Mouse (Mus musculus) left cerebral cortex, adult 18-20 months (tissue): Measurements from ENCODE around the gene Zfp786. TPM values are rescaled to one million over a fixed set of nuclear protein-coding genes. Genes with fewer than 3 reads are reported as not detected.
"Not testable (repeated sequence)": the region's sequence is repeated elsewhere in the genome, so short reads cannot be mapped to it uniquely, and the experiment has no call there.

Experiments used
- DNase-seq, 2 experiments: peaks; one replicate each; pipeline ENCODE4 v3.0.0; 2021 to 2022; ENCODE audit warnings: low spot score in 2 of 2, mixed read lengths in 1 of 2
- microRNA-seq, 2 experiments: library from miRNA; unstranded; fragments of <30 nt; microRNA quantifications; one replicate each; pipeline ENCODE4 v1.2.0; 2021
- total RNA-seq, 2 experiments: library from RNA; stranded (reverse); gene quantifications; 2 replicates each; pipeline ENCODE4 v1.2.3; 2021

Gene Zfp786
- total RNA-seq, 2 experiments from 2014 or later = 5.2 to 6.2 TPM

DNA sequence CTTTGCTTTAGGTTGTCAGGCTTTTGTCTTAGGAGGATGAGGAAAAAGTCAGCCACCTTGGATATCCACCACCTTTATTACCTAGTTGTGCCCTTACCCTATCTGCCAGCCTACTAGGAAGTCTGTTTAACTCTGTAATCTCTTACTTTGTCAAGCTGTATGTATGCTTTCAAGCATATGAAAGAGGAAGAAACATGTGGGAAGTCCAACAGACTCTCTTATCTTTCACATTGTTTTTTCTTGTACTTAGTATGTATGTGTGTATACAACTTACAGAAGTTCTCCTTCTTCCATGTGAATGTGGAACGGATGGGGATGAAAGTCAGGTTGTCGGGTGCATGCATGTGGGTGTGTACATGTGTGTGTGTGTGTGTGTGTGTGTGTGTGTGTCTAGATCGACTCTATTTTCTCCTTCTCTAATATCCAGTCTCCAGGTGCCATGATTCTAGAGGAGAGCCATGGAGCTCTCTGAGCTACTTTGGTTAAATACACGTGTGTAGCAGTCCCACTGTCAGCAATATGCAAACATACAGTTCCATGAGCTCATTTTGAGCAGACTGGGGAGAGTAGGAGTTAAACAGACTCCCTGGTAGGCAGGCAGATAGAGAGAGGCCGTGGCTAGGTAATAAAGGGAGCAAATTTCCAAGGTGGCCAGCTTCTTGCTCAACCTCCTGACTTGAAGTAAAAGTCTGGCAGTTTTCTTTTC lies 45.8 kb downstream of the Zfp786 start:
- no peak for DNase-seq

DNA sequence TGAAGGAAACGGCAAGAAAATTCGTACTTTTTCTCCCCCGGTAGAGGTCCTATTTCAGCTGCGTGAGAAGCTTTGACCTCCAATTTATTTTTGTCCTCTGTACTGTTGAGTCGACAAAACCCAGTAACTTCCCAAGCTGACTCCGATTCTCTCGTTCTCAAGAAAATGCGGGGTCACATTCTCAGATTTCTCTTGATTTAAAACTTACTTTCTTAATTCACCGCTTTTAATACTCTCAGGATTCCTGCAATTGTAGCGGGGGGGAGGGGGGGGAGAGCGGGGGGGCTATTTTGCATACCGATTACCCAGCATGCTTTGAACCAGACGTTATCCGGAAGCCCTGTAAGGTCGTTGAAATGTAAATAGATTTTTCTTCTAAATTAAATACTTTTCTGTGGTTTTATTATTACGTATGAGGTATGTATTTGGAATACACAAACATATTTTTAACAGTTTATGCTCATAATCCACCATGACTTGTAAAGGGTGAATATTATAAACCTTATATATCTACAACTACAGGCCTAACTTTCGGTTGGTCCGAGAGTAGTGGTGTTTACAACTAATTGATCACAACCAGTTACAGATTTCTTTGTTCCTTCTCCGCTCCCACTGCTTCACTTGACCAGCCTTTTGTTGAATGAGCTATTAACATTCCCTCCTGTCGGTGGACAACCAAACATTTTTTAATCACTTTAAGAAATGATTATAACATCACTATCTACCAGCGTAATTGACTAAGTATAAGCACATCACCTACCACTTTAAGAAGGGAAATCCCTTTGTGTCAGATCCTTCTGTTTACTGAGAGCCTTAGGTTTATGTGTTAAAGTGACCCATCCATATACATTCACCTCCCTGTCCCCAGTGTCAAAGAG lies 49.3 kb downstream of the Zfp786 start:
- no peak for DNase-seq

DNA sequence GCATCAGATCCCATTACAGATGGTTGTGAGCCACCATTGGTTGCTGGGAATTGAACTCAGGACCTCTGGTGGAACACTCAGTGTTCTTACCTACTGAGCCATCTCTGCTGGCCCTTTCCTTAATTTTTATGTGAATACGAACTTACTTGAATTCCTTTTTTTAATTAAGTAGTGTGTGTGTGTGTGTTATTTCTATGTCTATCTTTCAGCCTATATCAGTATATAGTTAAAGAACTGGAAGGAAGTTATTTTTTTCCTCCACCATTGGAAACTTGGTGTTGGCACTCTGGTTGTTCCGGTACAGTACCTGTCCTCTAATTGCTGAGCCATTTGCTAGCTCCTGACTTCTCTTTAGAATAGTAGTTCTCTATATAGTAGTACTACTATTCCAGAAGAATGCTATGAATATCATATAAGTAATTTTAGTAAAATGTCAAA lies 50.1 kb downstream of the Zfp786 start:
- DNase-seq = no peak

DNA sequence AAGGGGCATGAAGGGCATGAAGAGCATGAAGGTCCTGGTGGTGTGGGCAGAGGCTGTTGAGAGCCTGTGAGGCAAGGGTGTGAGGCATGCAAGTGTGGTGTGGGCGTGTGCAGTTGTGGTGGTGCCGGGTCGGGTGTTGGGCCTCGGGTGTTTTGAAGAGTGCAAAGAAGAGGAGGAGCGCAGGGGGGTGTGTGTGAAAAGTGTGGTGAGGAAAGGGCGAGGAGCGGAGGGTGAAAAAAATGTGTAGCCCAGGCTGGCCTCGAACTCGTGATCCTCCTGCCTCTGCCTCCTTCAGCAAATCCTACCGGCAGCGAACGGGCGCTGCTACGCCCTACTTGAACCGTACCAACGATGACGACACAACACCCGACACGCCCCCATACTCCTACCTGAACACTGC lies 58.9 kb downstream of the Zfp786 start:
- not testable (repeated sequence) for DNase-seq

DNA sequence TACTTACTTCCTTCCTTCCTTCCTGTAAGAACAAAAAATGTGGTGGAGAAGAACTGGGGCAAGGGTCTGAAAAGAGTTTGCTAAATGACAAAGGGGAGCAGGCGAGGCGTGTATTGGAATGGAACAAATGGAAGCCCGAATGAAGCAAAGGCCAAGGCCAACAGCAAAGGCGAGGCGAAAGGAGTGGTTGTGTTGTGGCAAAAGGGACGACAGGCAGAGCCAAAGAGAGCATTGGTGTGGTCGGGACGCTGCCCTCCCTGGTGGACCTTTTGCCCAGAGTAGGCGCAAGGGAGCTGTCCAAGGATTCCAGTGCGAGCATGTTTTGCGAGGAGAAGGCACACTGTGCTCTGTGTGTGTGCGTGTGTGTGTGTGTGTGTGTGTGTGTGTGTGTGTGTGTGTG lies 59.6 kb downstream of the Zfp786 start:
- not testable (repeated sequence) for DNase-seq

DNA sequence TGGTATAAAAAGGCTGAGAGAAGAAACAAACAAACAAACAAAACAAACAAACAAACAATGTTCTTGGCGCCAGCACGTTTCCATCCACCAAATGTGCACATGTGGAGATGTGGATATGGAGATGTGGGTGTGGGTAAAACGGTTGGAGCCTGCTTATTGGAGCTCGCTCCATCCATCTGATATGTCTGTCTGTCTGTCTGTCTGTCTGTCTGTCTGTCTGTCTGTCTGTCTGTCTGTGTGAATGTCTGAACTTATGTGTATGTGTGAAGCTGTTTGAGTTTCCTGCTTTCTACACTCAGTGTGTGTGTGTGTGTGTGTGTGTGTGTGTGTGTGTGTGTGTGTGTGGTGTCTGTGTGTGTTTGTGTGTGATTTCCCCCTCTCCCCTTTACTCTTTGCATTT lies 60.8 kb downstream of the Zfp786 start:
- not testable (repeated sequence) for DNase-seq

Small RNA genes within 50 kb of the gene (microRNA-seq; reads per million reads assigned to microRNA genes)
- gene Mir704 = 0 to 0.25 reads per million in 2 experiments

Other genes starting within 250 kb of the Zfp786 start
- gene Ezh2, start 235.5 kb downstream of the Zfp786 start, total RNA-seq = 10 to 100 TPM; 12.1 to 12.9 TPM
- gene Pdia4, start 17.4 kb downstream of the Zfp786 start, total RNA-seq = 10 to 100 TPM; 55.9 to 63.5 TPM
- 10 to 100 TPM; 21.0 to 21.3 TPM for gene Zfp398, start 4.8 kb upstream of the Zfp786 start, total RNA-seq
- gene Zfp282, start 46.3 kb upstream of the Zfp786 start, total RNA-seq = 10 to 100 TPM; 10.5 to 11.1 TPM
- gene Zfp212, start 89.6 kb upstream of the Zfp786 start, total RNA-seq = 10 to 100 TPM; 17.0 to 18.3 TPM
- 10 to 100 TPM; 19.6 to 20.2 TPM for gene Zfp956, start 122.5 kb upstream of the Zfp786 start, total RNA-seq
- gene Zfp777, start 218.0 kb upstream of the Zfp786 start, total RNA-seq = 10 to 100 TPM; 35.3 to 36.3 TPM